Mouse (Mus musculus): ENCODE data around the gene 9530077C05Rik.

DNA sequence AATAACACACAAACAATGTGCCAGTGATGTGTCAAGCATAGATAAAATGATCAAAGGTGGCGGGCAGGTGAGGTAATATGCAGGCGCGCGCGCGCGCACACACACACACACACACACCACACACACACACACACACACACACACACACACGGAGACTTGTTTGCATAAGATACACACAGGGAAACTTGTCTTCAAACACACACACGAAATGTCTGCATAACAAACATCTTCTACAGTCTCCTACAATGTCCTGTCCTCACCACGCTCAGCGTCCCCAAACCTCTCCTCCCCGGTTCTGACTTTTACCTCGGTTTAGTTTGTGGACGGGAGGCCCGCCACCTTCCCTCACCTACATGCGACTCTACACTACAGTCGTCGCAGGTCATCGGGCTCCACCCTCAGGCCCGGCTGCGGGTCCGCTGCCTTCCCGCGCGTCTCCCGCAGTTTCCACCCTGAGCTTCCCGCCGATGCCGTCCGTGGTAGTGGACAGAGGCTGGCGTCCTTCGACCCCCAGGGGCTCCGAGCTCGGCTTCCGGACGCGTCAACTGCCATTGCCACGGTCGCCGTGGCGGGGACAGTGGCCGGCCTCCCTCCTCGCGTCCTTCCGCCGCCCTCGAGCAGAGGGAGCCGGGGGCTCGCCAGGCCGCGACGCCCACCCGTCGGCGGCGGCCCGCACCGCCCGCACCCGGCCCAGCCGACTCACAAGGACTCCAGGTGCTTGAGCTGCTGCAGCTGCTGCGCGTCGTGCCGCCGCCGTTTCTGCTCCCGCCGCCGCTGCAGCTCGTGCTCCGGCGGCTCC is 56.3 kb downstream of the 9530077C05Rik start:
- TF ChIP-seq CTCF (IDR thresholded peaks at IDR 0.05; ENCODE audit: extremely low read depth, insufficient read length, insufficient replicate concordance, low read depth, low read length) (no peak), POLR2A (IDR thresholded peaks at IDR 0.05; ENCODE audit: low read depth, low read length) (0 out of 2 replicates have a peak, but pooled peaks have one; percentile 23)
